Mouse (Mus musculus) spleen, postnatal 4 days (tissue): Measurements from ENCODE around the gene Ppp1r12b.

ENCODE experiments used
- DNase-seq, 2 experiments: peaks; one replicate each; pipeline ENCODE4 v3.0.0; 2022; ENCODE audit warnings: low spot score in 2 of 2

The Ppp1r12b gene

DNA sequence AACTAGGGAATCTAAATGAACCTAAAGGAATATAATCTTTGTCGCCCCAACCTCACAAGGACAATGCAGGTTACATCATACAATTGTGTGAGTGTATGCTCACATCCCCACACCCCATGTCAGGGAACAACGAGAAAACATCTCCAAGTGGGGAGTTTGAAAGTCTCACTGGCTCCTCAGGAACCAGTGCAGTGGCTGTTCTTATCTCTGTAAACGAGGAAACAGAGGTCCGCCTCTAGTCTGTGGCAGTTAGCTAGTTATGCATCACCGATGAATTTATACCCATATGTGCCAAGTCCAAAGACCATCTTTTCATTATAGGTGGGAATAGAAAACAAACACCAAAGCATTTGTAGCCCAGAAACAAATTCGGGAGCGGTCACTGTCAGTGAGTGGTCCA, 194.2 kb downstream of the Ppp1r12b start:
- DNase-seq = no peak

DNA sequence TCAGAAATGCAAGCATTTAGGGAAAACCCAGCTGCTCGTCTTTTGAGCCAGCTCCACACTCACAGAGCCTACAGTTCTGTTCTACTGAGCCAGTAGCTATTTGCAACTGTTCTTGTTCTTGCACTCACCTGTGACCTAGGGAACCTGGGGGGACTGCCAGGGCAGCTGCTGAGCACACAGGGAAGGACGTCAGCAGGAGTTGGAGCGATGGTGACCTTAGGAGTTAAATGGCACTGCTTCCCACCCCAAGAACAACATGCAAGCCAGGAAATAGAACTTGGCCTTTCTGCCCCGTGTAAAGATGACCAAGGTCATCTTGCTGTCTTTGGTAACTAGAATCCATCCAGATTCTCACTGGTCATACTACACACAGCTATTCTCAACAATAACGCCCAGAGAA, 195.1 kb downstream of the Ppp1r12b start:
- no peak for DNase-seq

DNA sequence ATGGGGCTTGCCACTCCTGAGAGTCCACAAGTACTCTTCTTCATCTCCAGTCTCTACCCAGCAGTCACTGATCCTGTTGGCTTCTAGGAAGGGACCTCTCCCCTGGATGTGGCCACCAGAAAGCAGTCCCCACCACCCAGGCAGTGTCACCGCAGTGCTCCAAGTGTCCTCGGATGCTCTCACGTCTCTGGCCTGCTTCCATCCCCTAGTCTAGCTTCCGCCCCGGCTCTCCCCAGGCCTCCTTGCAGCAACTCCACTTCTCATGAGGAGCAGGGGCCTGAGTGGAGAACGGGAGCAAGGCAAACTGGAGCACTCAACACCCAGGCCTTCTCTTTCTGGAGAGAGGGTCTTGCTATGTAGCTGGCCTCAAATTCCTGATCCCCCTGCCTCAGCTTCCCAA, 196.6 kb downstream of the Ppp1r12b start:
- DNase-seq = no peak

DNA sequence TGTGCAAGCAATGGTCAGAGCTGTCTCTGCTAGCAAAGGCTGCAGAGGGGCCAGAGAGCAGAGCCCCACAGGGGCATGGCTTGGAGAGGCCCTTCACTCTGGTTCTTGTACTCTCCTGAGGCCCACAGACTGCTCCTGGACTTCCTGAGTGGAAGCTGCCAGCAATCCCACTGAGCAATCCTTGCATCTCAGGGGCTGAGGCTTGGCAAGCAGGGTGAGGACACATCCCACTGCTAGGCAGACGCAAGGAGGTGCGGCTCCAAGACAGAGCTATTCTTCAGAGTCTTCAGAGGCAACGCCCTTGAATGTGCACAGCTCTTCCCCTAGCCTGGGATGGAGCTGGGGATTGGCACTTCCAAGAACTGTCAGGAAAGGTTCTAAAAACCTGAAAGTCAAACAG, 198.5 kb downstream of the Ppp1r12b start:
- DNase-seq = no peak

DNA sequence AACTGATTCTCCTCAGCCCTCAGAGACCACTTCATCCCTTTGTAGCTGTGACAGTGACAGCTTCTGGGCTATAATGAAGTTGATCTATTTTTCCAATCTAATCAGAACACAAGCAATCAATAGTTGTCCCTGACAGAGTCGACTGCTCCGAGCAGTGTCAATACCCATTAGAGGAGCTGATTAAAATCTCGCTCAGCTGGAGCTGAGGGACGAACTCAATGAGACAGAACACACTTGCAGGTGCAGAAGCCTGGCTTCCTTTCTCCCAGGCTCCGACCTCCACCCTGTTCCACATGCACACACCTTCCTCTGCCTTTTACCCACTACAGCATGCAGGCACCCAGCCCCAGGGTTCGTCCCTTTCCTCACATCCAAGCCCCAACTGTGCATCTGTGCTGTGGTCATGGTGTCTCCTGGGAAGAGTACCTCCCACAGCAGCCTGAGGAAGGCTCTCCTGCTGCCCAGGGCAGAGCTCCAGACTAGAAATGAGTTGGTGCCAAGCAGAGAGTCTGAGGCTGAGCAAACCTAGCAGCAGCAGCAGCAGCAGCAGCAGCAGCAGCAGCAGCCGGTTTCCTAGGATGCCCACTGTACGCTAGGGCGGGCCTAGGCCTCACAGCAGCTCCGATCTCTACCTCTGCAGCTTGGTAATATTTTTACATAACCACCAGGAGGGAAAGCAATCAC, 199.4 kb downstream of the Ppp1r12b start:
- DNase-seq = no peak

DNA sequence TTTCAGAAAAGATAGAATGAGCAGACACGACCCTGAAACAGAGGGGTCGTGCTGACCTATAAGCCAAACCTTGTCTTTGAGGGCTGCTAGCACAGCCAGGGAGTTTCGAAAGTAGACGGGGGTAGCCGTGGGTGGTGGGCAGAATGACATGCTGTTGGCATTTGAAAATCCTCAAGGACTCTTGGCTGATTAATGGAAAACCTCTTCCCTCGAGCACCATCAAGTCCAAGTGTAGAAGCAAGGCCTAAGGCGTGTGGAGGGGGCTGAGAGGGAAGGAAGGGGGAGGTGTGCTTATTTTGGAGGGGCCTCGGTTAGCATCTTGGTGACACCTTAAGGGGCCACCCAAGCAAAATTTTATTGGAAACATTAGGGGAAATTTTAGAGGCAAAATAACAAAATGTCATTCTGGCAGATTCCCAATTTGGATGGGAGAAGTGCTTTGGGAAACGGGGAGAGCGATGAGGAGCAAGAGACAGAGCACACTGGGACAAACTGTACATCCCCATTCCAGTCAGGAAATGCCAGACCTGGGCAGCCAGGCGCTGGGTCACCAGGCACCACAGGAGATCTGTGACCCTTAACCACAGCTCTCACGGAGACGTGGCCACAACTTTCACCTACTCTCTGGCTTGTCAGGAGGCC, 200.1 kb downstream of the Ppp1r12b start:
- DNase-seq = no peak

DNA sequence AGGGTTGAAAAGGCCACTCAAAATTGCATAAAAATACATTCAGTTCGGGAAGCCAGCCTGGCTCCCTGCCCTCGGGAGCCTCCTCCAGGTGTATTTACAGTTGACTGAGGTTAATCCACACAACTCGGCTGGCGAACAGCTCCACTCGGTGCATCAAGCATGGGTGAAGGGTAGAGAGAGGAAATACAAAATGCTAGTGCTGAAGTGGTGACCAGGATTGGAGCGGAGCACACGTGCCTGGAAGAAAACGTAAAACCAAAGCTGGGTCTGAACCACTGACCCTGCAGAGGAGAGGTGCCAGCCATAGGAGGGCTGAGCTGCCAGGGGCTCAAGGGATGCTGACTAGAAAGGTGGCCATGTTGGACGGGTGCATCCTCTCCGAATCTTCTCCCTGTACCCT, 200.9 kb downstream of the Ppp1r12b start:
- DNase-seq = no peak

DNA sequence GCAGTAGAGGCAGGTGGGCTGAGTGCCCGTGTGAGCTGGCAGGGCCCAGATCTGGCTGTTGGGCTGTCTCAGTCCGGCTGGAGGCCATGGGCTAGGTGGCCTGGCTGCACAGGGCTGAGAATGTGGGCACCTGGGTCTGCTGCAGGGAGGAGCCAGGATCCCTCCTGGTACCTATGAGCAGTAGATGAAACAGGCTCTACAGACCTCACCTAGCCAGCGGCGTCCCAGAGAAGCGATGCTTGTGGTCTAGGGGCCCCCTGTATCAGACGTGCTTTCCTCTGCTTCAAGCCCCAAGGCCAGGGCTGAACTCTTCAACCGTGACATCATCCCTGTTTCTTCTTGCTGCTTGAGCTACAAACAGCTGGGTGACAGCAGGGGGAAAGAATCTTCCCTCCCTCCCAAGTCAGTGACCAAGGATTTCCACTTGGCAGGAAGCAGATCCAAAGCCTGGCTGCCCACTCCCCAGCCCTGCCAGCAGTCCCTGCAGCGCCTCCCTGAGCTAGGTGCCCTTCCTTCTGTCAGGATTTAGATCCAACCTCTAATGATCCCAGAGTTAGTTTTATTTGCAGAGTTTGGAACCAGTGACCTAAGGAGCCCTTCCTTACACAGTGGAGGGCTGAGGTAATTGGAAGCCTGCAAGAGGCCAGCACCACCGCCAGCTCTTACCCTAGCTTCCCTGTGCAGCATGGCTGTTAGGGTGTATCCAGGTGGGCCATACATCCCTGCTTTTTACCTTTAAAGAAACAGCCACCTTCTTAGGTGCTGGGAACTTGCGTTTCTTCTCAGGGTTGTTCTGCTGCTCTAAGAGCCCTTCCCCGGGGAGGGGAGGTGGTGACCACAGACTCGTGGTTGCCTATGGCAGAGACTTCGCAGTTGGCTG, 201.8 kb downstream of the Ppp1r12b start:
- DNase-seq = no peak

DNA sequence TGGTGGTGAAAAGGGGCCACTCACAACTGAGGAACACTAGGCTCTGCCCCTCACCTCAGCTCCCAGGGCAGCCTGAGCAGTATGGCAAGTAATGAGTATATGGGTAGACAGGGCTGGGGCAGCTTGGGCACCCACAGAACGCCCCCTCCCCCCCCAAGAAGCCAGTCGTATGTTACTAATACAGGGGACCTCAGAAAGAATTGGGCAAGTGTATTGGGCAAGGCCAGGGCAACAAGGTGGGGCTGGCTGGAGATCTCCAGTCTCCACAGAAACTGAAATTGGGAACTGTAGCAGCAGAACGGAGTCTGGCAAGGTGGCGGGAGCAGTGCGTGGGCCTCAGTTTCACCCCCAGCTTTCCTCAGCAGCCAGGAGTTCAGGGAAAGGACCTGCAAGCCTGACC, 203.3 kb downstream of the Ppp1r12b start:
- DNase-seq = no peak

DNA sequence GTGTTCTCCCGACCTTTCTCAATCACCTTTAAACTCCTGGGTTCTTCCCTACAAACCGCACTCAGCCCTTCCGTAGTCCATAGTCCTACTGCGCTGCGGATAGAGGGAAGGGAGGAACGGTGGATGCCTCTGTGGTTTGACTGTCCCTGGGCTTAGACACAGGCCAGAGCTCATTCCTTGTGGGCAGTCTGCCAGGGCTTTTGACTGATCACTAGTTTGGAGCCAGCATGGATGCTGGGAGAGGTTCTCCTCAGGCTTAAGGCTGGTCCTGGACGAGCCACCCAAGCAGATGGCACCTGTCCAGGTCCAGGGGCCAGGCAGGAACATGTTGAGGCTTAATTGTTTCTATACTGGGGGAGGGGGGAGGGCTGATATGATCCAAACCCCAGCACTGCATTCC, 205.9 kb downstream of the Ppp1r12b start:
- no peak for DNase-seq

DNA sequence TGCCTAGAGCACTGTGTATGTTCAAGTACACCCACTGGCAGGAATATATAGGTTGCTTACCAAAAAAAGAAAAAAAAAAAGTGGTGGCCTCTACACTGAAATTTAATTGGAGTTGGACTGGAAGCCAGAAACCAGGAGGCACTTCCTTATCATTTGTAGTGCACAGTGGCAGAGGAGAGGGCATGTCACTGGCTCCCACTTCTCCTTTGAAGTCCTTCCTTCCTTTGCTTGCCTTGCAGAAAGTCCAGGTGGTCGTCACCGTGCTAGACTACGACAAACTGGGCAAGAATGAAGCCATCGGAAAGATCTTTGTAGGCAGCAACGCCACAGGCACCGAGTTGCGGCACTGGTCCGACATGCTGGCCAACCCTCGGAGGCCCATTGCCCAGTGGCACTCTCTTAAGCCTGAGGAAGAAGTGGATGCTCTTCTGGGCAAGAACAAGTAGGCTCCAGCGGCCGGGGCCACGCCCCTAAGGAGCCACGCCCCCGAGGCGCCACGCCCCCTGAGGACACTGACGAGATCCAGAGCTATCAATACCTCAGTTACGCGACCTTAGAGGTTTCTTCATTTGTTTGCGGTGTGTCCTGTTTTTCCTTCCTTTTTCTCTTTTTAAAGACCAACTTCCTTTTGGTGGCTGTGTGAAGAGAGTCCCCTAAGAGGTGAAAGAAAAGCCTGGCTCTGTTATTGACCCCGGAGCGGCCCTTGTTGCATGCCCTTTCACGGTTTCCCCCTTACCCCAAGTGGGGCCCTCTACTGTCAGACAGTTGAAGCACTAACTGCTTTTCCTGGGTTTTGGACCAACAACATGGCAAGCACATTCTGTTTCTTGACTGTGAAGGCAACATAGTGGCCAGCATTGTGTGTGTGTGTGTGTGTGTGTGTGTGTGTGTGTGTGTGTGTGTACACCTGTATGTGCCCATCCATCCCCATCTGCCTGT, 208.2 kb downstream of the Ppp1r12b start:
- DNase-seq = peak; percentile 89 to 92

DNA sequence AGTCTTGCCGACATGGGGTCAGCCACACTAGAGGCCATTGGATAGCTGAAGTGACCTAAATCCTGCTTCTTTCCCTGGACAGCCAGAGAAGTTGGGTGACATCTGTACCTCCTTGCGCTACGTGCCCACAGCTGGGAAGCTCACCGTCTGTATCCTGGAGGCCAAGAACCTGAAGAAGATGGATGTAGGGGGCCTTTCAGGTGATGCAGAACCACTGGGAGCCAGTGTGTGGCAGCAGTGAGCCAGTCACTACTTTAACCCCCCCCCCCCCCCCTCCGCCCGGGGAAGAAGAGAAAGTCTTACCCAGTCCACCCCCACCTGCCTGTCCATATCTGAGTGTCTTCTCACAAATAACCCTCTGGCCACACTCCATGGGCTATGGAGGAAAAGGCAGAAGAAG, 210.1 kb downstream of the Ppp1r12b start:
- peak in 1 of 2 experiments; percentile 30 for DNase-seq

DNA sequence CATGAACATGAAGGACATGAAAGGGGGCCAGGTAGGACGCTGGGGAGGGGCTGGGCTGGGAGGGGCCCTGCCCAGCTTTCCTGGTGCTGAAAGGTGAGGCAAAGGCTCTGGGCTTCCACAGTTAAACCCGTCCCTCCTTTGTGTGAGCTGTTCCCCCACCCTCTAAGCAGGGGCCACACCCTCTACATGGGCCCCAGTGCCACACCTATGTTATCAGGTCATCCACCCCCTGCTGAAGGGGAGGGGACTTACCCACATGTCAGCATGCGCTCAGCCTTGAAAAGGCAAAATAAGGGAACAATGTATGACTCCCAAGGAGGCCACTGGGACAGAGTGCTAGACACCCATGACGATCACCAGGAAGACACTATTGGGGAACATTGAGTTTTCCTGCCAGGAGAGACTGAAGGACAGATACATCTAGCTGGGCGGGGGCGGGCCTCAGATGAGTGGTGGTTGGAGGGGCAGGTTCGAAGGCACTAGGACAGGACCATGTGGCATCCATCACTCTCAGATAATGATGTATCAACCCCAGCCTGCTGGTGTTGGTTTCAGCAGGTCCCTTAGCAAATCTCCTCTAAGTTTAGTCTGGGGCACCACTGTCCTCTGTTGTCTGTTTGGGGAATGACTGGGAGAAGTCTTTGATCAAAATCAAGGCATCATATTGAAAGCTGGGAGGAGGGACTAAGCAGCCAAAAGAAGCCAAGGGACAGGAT, 213.6 kb downstream of the Ppp1r12b start:
- DNase-seq = peak in 1 of 2 experiments; percentile 45

DNA sequence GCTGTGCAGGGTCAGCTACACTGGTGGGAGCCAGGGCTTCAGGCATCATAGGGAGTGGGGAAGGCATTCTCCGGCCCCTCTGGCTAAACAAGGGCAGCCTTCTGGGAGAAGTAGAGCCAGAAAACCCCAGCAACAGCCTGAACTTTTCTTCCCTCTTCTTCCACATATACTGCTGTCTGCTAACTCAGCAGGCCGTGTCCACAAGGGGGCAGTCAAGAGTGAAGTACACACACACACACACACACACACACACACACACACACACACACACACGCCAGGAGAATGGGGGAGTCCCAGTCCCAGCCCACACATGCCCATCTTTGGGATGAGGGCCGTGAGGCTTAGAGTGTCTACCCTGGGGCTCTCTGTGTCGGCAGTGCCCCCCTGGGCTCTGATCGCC, 214.3 kb downstream of the Ppp1r12b start:
- DNase-seq = peak; percentile 65 to 89

DNA sequence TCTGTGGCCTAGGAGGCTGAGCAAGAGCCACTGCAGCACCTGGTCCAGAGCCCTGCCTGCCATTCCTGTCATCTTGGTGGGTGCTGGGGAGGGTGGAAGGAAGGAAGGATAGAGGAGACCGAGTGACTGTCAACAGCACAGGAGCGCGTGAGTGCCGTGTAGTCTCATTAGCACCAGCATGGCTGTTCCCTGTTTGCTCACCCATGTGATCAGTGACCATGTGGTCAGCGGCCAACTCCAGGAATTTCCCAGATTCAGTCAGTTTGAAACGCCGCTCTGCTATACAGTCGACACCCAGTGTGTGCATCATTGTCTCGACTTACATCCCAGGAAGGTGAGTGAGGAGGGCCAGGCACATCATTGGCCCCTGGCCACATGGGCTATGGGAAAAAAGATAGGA, 218.3 kb downstream of the Ppp1r12b start:
- no peak for DNase-seq

DNA sequence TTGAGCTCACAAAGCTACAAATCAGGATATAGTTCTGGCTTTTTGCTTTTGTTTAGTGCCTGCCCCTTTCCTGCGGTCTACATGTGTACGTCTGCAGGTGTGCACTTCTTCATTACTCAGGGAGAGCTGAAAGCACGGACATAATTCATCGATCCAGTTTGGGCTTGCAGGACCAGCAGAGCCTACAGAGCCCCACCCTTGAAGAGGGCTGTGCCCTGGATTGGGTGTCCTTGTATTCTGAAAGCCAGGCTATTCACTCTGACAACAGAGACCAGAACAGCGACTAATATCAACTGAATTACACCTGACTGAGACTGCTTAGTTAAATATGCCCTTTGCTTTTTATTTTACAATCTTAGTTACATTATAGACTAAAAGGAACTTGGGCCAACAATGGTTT, 222.1 kb downstream of the Ppp1r12b start:
- no peak for DNase-seq

DNA sequence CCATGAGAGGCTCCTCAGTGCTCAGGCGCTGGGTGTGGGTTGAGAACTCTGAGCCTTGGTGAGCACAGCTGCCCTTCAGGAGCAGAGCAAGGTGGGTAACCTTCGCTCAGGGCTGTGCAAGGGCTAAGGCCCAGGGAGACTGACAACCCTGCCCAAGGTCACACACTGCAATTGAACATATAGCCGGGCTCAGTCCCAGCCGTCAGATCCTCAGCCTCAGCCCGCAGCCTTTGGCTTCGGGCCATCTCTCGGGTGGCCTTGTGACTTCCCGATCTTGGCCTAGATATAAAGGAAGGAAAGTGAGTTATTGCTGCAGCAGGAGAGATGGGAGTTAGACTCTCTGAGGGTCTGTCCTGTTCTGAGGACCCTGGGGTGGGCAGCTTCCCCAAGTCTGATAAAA, 228.5 kb downstream of the Ppp1r12b start:
- DNase-seq = no peak

DNA sequence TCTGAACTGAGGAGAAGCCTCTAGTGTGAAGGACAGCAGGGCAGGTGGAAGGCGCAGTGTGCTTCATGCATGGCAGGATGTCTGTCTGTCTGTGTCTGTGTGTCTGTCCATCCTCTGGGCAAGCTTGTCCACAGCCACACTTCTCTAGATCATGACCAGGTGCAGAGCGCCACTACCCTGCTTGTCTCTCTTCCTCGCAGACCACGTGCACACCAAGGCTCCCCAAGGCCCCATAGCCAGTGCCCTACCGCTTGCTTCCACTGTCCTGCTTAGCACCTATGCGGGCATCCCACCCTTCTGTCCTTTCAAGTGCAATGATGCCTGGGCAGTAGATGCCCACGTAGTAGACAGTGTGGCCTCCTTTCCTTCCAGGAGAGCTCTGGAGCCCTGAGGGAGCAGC, 229.3 kb downstream of the Ppp1r12b start:
- DNase-seq = no peak

DNA sequence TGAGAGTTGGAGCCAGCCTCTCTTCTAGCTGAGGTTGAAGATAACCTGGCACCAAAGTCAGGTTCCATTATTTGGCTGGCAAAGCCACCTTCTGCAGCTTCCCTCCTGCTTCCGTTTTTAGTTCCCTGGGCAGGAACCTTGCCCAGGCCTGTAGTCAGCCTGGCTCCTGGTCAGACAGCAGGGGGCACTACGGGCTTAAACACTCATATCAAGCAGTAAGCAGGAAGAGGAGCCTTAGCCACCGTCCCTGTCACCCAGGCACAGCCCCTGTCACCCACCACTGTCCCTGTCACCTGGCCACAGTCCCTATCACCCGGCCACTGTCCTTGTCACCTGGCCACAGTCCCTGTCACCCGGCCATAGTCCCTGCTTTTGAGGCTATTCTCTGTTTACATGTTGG, 230.5 kb downstream of the Ppp1r12b start:
- peak in 1 of 2 experiments; percentile 32 for DNase-seq

DNA sequence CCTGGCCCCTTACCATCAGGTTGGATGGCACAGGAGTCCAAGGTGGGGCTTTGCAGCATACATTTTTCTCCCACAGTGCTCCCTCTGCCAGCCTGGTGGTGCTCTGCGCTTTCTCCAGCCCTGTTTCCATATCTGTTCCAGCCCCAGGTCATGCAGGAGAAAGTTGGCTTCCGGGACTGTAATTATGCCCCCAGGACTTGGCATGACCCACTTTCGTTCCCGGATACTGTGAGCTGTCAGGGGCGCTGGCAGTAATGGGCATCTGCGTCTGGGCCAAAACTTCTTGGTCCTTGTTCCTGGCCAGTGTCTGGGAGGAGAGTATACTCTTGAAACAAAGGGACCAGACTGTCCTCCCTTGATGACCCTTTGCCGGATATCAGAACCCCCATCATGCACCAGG, 232.9 kb downstream of the Ppp1r12b start:
- DNase-seq = no peak

DNA sequence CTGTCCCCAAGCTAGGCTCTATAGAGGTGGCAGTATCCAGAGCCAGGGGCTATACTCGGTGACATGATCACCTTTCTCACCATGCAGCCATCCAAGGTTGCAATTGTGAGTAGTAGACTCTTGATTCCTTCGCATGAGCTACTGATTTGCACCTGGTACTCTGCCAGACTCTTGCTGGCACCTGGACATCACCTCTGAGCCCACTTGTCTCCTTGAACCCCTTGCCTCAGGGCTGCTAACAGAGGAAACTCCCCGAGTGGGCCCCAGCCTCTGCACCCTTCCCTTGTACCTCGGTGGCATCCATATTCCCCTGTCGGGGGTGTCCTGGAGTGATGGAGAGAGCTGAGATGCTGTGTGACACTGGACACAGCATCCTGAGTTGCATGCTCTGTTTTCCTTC, 234.3 kb downstream of the Ppp1r12b start:
- DNase-seq = no peak
